Mouse (Mus musculus) right cerebral cortex, adult 18-20 months (tissue): ENCODE measurements around the gene Map3k3.

ENCODE experiments used
- DNase-seq: peaks from one replicate; pipeline ENCODE4 v3.0.0; 2022; ENCODE audit warnings: mixed read lengths

Gene Map3k3

GRCm38 (mm10) chr11:106083708-106084701, at the start of gene Map3k3:
Map3k3 (plus strand) TSS chr11:106084613.
- peak; percentile 100 for DNase-seq

- DNase-seq, result no peak
These were observed 49.4 kb upstream of the Map3k3 start for GRCm38 (mm10) chr11:106034986-106035385.

GRCm38 (mm10) chr11:106036548-106037417, 47.6 kb upstream of the Map3k3 start, which contains the start of gene Dcaf7:
Dcaf7 (plus strand) TSS chr11:106036872.
- peak; percentile 98 for DNase-seq

GRCm38 (mm10) chr11:106037418-106037751, 47.0 kb upstream of the Map3k3 start:
- DNase-seq, result peak; percentile 56

GRCm38 (mm10) chr11:106044349-106044748, 40.1 kb upstream of the Map3k3 start:
- no peak for DNase-seq

GRCm38 (mm10) chr11:106045256-106045655, 39.2 kb upstream of the Map3k3 start:
- DNase-seq, result no peak

GRCm38 (mm10) chr11:106045780-106046179, 38.6 kb upstream of the Map3k3 start:
- DNase-seq, result no peak

- no peak for DNase-seq
These were observed 37.8 kb upstream of the Map3k3 start for GRCm38 (mm10) chr11:106046584-106046983.

- no peak for DNase-seq
These were observed 30.5 kb upstream of the Map3k3 start for GRCm38 (mm10) chr11:106053921-106054320.

GRCm38 (mm10) chr11:106054600-106054999, 29.8 kb upstream of the Map3k3 start:
- DNase-seq, result no peak

GRCm38 (mm10) chr11:106055341-106055740, 29.1 kb upstream of the Map3k3 start:
- DNase-seq, result no peak

GRCm38 (mm10) chr11:106056819-106057491, 27.5 kb upstream of the Map3k3 start:
- no peak for DNase-seq

- DNase-seq, result no peak
These were observed 26.4 kb upstream of the Map3k3 start for GRCm38 (mm10) chr11:106058020-106058419.

- no peak for DNase-seq
These were observed 23.9 kb upstream of the Map3k3 start for GRCm38 (mm10) chr11:106060549-106060948.

GRCm38 (mm10) chr11:106061311-106061710, 23.1 kb upstream of the Map3k3 start:
- no peak for DNase-seq

GRCm38 (mm10) chr11:106063756-106064155, 20.7 kb upstream of the Map3k3 start:
- peak; percentile 47 for DNase-seq

- DNase-seq, result no peak
These were observed 19.1 kb upstream of the Map3k3 start for GRCm38 (mm10) chr11:106065073-106065922.

- peak; percentile 96 for DNase-seq
These were observed 18.4 kb upstream of the Map3k3 start, which contains the start of gene Taco1 for GRCm38 (mm10) chr11:106065923-106066571. Taco1 (plus strand) TSS chr11:106066061.

- DNase-seq, result peak; percentile 46
These were observed 17.8 kb upstream of the Map3k3 start for GRCm38 (mm10) chr11:106066616-106067015.

GRCm38 (mm10) chr11:106073774-106074173, 10.6 kb upstream of the Map3k3 start:
- DNase-seq, result no peak

- DNase-seq, result peak; percentile 39
These were observed 8.1 kb upstream of the Map3k3 start for GRCm38 (mm10) chr11:106076321-106076720.
